Mouse (Mus musculus) kidney, postnatal 4 days (tissue): Measurements from ENCODE around the gene Olfr70.

Experiments
- DNase-seq, 2 experiments: peaks; one replicate each; pipeline ENCODE4 v3.0.0; 2021; ENCODE audit warnings: mixed read lengths in 2 of 2

Gene Olfr70

GRCm38 (mm10) chr4:43700707-43701106, at the start of gene Olfr70:
Gene Olfr70, minus strand, starts transcription at chr4:43700807.
- DNase-seq, result no peak

GRCm38 (mm10) chr4:43745187-43745586, 44.6 kb upstream of the Olfr70 start:
- DNase-seq, result no peak

GRCm38 (mm10) chr4:43743099-43743498, 42.5 kb upstream of the Olfr70 start:
- DNase-seq, result peak; percentile 40 to 50

- no peak for DNase-seq
Observed at GRCm38 (mm10) chr4:43742637-43743036, 42.0 kb upstream of the Olfr70 start.

- DNase-seq, result no peak
Observed at GRCm38 (mm10) chr4:43741526-43741925, 40.9 kb upstream of the Olfr70 start.

GRCm38 (mm10) chr4:43738989-43739674, 38.5 kb upstream of the Olfr70 start:
- DNase-seq, result no peak

- DNase-seq, result no peak
Observed at GRCm38 (mm10) chr4:43737144-43737543, 36.5 kb upstream of the Olfr70 start.

GRCm38 (mm10) chr4:43733186-43733585, 32.6 kb upstream of the Olfr70 start:
- DNase-seq, result no peak

- DNase-seq, result no peak
Observed at GRCm38 (mm10) chr4:43732171-43732570, 31.6 kb upstream of the Olfr70 start.

GRCm38 (mm10) chr4:43730750-43731297, 30.2 kb upstream of the Olfr70 start:
- DNase-seq, result no peak

GRCm38 (mm10) chr4:43729794-43730550, 29.4 kb upstream of the Olfr70 start, which contains the start of gene Spaar:
Gene Spaar, plus strand, starts transcription at chr4:43730034.
- peak; percentile 58 to 71 for DNase-seq

- no peak for DNase-seq
Observed at GRCm38 (mm10) chr4:43729126-43729525, 28.5 kb upstream of the Olfr70 start.

GRCm38 (mm10) chr4:43728576-43728954, 28.0 kb upstream of the Olfr70 start:
- DNase-seq, result peak; percentile 41 to 68

- DNase-seq, result no peak
Observed at GRCm38 (mm10) chr4:43727718-43728575, 27.3 kb upstream of the Olfr70 start.

GRCm38 (mm10) chr4:43726995-43727394, 26.4 kb upstream of the Olfr70 start, which contains the start of gene Hrct1:
Gene Hrct1, plus strand, starts transcription at chr4:43727188.
- peak; percentile 76 to 84 for DNase-seq

GRCm38 (mm10) chr4:43726228-43726993, 25.8 kb upstream of the Olfr70 start:
- peak; percentile 33 to 51 for DNase-seq

GRCm38 (mm10) chr4:43724764-43725163, 24.2 kb upstream of the Olfr70 start:
- DNase-seq, result peak; percentile 71 to 75

- no peak for DNase-seq
Observed at GRCm38 (mm10) chr4:43722191-43722590, 21.6 kb upstream of the Olfr70 start.

GRCm38 (mm10) chr4:43720491-43721228, 20.1 kb upstream of the Olfr70 start:
- DNase-seq, result no peak

- peak; percentile 35 to 57 for DNase-seq
Observed at GRCm38 (mm10) chr4:43713652-43714219, 13.1 kb upstream of the Olfr70 start.

- DNase-seq, result peak; percentile 93 to 95
Observed at GRCm38 (mm10) chr4:43711821-43712220, 11.2 kb upstream of the Olfr70 start.
